Mouse (Mus musculus): ENCODE results near the gene Parva.

Parva gene

DNA sequence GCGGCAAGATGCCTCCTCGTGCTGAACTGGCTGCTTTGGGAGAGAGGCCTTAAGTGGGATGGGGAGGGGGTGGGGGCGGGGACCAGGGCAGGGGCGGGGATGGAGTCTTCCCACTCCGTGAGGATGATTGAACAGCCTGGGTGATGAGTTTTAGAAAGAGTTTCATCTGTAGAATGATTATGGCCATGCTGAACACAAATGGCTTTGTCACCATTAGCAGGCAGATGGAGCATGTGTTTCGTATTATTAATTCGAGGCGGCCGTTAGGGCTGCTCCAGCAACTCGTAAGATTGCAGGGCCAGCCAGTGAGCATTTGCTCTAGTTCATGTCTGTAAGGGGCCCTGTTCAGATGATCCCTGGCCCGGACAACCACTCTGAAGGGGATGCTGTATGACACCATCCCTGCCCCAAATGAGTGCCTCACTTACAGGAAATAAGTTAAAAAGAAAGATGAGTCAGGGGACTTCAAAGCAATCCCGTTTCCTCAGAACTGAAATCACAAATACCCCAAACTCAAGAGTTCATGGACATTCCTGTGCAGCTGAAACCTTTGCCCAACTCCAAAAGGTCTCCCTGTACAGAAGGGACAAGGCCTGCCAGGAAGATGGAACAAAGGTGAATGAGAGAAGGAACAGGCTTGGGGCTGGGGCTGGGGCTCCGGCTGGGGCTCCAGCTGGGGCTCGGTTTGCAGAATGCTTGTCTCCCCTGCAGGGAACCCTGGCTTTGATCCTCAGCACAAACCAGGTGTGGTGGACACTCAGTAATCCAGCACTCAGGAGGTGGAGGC lies 46.5 kb downstream of the Parva start:
- DNase-seq: no peak

DNA sequence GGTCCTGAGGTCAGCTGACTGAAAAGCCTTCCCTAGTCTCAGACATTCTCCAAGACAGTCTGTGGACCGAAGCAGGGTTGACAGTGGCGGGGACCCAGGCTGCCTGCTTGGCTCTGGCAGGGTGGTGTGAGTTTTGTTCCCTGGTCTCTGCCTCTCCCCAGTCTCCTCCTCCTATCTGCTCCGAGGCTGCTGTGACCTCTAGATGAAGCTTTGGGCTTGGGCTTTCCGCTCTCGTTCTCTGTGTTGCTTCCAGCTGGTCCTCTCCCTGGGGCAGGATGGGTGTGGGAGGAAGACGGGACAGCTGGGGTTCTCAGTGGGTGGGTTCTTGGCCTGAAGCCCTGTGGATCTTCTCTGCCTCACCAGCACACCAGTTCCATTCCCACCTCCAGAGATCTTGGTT lies 51.8 kb downstream of the Parva start:
- no peak for DNase-seq

DNA sequence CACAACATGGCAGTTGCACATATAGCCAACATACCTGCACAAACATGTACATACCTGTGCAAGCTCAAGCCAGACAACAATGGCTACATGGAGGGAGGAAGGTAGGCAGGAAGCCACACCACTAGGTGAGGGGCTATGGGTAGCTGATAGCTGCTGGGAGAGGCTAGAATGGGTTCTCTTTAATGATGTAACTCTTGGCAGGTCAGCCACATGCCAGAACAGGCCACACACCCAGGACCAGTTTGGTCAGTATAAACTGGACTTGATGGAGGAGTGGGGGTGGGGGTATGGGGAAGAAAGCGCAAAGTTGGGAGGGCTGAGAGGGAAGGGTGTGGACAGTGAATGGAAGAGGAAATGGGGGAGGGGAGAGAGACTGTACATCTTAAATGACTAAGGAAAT lies 53.7 kb downstream of the Parva start:
- no peak for DNase-seq

DNA sequence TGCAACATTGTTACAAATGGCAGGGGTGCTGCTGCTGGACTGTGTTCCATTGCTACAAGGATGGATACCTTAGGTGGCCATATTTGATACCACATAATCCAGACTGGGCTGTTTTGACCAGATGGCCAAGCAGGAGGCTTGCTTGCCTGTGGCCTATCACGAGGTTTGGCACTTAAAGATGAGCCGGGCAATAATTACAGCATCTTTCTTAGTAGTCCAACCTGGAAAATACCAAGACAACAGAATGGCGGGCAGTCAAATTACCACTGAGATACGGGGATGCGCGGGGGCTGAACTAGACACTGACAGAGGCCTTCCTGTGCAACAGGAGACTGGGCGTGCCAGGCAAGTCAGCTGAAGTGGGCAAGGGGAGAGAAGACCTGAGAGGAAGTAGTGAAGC lies 55.3 kb downstream of the Parva start:
- DNase-seq: no peak

DNA sequence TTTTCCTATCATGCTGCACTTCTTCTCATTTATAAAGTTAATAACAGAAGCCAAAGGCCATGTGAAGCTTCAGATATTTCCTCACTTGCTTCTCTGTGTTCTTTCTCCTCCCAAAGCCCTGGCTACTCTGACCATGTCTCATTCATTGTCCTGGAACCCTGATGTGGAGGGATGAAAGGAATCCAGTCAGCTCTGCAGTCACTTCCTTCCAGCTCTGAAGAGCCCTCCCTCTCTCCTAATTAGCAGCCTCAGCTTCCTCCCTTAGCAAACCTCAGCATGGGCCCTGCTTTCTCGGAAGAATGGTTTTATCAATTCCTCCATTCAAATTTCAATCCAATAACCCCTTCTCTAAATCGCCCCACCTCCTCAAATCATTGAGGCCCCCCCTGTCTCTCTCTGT lies 56.1 kb downstream of the Parva start:
- DNase-seq: no peak

DNA sequence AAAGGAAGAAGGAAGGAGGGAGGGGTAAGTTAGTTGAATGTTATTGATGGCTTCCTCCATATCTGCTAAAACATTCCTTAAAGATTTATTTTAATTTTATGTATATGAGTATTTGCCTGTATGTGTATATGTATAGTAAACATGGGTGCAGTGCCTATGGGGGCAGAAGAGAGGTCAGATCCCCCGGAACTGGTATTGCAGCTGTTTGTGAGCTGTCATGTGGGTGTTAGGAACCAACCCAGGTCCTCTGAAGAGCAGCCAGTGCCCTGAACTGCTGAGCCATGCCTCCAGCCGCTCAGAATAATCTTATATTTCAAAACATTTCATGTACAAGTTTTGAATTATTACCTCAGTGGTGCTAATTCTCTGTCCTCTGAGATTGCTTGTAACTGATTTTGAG lies 63.5 kb downstream of the Parva start:
- DNase-seq: no peak

DNA sequence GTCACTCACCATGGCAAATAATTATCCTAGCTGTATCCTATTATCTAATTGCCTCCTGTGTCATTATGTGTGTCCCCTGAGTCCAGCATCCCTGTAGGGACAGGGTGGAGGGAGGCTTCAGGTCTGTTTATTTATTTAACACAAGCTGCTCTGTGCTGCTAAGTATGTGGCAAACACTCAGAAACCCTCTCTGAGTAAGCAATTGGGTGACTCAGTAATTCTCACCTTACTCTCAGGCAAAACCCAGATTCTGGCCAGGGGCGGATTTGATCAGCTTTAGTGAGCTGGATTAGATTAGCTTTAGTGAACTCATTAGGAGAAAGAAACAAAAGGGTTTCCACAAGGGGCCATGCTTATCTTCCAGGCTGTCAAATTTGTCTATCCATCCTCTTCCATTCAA lies 64.4 kb downstream of the Parva start:
- DNase-seq: no peak

DNA sequence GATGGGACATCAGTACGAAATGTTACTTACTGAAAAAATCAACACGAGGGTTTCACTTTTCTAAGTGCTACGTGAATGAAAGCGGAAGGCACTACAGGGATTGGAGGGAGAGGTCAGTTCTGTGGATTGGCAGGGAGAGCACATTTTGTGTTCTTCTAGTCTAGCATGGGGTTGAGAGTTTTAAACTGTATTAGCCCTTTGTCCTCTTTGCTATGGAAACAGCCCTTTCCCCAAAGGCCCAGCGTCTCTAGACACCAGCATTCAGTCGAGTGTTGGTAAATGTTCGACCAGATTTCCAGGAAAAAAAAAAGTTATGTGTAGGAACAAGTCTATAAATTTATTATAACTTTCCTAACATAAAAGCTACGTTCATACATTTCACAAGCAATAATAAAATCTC lies 68.6 kb downstream of the Parva start:
- DNase-seq: no peak

DNA sequence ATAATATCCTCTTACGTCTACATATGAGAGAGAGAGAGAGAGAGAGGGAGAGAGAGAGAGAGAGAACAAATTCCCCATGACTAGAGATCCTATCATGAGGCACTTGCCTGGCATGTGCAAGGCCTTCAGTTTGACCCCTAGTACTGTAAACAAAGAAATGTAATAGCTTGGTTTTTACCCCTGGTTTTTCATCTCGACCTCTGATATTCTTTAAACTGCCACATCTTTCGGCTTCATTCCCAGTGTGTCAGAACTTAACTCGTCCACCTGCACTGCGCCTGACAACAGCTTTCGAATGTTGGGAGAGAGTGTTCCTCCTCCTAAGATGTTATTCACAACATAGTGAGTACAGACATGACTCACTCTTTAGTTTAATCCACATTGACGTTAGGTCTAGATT lies 69.6 kb downstream of the Parva start:
- no peak for DNase-seq

DNA sequence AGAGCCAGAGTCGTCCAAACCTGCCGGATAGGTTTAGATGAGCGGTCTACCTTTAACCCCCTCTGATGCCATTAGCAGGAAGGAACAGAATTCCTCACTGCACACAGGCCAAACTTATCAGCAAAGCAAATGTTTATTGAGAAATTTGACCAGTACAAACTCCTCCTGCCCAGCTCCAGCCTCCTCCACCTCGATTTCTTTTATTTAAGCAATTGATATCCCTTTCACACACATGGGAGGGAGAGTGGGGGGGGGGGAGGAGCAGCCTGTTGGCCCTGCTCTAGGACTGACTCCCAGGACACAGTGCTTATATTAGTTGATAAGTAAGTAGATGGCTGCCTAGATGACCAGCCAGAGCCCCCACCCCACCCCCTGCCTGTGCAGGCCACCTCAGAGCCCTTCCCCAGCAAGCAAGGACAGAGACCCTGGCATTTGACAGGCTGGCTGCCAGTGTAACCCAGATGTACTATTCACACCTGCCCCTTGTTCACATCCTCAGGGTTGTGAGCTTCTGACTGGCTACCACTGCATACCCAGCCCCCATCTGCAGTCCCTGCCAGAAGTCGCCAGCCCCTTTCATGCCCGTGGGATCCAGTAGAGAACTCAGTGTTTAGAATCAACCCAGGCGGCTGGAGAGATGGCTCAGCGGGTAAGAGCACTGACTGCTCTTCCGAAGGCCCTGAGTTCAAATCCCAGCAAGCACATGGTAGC lies 71.4 kb downstream of the Parva start:
- no peak for DNase-seq

DNA sequence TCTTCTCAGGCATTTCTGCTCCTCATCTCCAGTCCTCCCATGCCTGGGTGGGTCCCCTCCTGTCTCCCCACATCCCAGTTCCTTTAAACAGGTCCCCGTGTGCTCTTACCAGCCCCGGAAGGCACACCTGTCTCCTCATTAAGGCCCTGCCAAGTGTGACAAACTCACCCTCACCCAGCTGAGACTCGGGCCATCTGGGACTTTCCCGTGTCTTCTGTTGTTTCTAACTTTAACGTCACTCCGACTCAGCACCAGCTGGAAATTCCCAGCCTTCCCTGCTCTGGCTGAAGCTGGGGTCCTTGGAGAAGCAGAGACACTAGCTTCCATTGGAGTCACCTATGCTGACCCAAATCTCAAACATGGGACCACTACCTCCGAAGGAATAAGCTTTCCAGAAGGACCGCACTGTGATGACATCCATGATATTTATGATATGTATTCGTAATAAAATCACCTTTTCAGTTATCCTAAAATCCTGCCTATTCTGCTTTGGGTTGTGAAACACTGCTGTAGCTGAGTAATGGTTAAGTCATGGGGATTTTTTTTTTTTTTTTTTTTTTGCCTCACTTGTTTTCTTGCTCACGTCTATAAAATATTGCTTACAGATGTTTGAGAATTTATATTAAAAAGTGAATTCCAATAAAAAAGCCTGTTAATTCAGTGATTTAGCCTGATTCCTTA lies 72.3 kb downstream of the Parva start:
- no peak for DNase-seq

DNA sequence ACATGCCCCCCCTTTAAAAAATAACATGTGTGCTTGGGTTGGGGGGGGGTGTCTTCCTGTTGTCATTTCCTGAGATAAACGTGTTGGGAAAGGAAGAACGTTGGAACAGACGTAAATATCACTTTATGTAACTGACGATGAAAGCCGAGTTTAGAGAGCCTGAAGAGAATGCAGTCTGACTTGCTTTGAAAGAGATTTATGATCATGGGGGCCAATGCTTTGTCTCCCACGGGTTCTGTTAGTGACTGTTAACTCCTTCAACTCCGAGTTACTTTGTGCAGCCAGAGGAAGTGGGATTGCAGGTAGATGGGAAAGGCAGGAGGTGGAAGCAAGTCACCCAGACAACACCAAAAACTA lies 72.8 kb downstream of the Parva start:
- DNase-seq: no peak

DNA sequence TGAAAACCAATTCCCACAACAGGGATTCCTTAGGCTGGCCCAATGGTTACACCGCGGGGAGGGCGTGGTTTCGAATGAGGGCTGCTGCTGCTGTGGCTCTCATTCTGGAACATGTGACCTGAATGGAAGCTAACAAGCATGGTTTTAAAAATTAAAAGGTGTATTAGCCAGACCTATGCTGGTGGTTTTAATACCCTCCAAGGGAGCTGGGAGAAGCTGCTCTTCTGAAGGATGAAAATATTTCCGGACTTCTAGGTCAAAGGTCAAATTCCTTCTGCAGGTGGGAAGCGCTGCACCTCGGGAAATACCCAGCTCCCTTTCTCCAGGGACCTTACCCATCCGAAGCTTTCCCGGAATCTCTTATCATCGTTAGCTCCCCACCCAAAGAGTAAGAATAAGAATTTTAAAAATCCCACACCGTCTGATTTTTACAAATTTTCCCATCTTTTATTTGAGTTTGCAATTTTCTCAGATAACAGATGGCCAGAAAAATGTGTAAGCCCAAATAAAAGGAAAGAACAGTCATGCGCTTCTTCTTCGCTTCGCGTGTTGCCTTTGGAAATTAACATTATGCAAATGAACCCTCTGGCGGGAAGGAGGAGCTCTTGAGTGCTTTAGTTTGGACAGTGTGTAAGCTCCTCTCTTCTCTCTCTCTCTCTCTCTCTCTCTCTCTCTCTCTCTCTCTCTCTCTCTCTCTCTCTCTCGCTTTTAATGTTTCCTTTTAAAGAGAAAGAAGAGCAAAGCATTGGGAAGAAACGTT lies 74.9 kb downstream of the Parva start:
- no peak for DNase-seq

DNA sequence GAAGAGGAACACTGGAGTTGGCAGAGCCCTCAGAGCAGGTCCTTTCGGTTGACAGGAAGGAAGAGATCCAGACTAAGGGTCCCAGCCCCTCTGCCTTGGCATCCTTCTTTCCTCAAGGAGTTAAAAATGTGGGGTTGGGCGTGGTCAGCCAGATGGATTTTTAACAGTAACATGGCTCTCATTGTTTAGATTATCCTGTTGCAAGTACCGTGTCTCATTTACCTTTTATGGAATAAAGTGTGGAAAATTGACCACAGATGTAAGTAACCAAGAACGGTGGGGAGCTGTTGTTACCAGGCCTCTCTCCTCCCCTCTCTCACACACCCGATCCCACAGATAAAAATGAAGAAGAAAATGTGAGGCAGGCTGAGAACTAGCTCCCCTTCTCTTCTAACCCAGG lies 75.5 kb downstream of the Parva start:
- DNase-seq: no peak

DNA sequence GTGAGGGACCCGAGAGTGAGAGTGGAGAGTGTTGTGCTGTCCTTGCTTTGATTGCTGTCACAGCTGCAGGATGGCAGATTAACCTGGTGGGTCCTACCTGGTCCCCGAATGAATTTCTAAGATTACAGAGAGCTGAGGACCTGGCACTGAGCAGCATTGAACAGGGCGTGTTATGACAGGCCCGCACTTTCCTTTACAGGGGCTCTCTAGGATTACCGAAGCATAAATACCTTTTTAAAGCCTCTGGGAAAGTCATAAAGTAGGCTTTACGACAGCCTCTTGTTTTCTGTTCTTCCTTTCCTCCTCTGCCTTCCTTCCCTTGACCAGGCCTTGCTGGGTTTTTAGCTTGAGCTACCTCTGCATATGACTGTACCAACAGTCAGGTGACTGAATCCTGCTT lies 76.1 kb downstream of the Parva start:
- DNase-seq: no peak

DNA sequence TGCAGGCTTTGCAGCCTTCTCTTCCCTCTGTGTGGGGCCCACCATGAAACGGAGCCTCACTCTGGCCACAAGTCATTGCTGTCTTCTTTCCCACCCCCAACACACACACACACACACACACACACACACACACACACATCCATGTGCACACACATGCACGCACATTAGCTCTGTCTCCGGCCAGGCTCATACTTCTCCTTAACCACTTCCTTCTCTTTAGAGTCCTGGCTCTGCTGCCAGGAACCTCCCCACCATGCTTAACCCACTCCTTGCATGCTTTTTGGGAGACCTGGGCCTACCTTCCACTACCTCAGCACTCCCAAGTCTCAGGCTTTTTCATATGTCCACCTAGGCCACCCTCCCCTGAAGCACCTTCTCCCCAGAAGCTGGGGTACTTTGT lies 76.6 kb downstream of the Parva start:
- DNase-seq: no peak

DNA sequence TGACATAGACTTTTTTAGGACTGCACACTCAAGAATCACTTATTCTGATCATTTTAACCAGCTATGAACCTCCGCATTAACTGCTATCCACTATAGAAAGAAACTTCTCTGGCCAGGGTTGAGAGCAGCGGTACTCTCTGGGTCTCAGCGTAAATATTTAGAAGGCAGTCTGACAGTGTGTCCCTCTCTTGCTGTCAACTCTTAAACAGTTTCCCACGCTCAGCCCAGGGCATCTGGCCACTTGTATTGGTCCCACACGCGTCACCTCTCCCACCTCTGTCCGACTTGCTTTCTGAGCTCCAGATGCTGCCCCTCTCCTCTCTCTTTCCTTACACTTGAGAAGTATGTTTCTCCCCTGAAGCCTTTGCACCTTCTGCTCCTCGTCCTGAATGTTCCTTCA lies 81.8 kb downstream of the Parva start:
- no peak for DNase-seq

DNA sequence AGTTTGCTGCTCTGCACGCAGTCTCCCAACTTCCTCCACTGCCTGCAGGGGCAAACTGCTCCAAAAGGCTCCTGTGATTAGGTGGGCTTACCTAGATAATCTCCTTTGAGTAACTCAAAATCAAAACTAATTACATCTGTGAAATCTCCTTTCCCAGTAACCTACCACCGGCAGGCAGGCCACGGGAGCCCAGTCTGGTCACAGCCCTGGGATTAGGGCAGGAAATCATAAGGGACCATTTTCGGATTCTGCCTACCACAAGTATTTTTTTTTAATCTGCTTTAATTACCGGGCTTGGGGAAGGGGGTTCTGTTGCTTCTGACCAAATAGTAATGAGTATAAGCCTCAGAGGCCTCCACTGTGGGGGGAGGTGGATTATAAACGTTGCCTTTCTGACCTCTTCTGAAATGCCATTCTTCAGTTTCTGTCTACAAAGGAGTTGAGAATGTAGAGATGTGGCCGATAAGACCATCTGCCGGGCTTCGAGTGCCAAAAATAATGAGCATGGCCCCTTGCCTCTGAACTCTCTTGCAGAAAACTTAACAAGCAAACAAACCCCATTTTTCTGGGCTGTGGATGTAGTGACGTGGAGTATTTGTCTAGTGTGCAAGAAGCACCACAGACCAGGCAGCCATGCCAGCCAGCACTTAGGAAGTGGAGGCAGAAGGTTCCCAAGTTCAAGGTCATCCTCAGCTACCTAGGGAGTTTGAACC lies 83.2 kb downstream of the Parva start:
- DNase-seq: no peak

DNA sequence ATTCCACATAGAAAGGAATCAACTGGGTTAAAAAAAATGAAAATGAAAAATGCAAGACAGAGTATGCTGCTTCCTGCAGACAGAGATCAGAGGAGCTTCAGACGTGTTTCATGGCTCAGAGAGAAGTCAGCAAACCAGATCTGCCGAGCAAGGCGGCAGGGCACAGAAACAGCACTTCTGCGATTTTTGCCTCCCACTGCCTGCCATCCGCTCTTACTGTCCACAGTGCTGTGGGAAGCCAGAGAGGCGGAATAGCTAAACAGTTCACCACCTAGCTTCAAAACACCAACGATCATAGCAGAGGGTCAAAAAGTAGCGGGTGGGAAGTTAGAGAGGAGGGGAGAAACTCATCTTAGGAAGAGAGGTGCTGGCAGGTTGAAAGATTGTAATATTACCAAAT lies 84.0 kb downstream of the Parva start:
- DNase-seq: no peak

DNA sequence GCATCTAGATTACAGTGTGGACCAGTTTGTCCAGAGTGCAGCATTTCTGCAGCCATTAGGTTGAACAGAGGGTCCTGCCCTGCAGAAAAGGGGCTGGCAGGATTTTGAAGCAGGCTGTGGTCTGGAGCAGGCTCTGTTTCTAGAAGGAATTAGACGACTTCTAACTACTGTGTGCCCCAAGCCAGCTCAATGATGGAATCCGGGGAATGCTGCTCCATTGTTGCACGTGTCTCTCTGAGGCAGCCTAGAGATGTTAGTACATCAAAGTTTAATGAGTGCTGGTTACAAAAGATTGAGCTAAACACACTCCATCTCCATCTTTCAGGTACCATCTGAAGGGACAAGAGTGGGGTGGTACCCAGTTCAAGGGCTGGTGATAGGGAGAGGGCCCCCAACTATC lies 85.0 kb downstream of the Parva start:
- DNase-seq: no peak

DNA sequence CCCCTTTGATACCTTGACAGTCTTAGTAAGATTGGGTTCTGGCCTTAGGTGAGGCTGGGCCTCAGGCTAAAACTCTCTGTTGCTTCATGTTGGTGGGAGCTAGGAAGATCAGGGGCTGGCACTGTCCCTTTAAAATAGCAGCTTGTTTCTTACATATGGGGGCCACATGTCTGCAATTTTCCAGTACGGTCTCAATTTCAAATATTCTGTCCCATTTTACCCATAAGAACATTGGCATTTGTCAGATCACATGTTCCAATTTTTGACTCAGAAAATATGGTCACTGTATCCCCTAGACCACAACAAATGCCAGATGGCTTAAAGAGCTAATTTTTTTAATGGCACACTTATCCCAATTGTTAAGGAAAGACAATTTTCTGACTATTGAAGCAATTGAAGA lies 85.6 kb downstream of the Parva start:
- no peak for DNase-seq

DNA sequence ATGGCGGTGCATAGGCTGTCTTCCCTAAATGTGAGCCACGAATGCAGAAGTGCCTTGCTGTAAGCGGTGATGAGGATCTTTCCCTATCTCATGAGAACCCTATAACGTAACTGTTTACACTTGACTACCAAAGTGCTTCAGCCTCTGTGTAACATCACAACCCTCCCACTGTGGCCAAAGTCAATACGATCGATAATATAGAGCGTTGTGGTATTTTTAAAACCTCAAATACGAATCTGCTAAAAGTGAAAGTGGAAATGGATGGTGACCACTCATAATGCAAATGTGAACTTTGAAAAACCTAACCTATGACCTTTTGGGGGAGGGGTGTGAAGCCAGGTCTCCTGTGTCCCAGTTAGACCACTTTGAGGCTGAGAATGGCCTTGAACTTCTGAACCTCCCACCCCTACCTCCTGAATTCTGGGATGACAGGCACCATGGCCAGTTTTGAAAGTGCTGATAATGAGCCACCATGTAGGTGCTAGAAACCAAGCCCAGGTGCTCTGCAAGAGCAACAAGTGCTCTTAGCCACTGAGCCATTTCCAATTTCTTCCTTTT lies 87.4 kb downstream of the Parva start:
- no peak for DNase-seq

DNA sequence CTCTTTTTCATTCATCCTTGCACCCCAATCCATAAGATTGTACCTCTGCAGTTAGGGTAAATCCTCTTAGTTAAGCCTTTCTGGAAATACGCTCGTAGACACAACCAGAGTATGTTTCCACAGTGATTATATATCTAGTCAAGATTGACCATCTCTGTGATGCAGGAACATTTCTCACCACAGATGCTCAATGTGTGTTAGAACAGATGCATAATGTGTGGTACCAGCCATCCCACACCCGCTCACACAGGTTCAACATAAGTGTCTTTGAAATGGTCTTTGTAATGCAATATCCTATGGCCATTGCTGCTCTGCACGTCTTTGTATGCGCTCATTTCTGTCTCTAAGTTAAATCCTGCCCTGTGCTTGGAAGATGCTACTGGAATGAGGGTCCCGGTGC lies 98.2 kb downstream of the Parva start:
- no peak for DNase-seq
